Mouse (Mus musculus) heart, embryonic 14.5 days (tissue): ENCODE data around the gene Usp28. TPM values are rescaled to one million over a fixed set of nuclear protein-coding genes. Genes with fewer than 3 reads are reported as not detected.

ENCODE experiments used
- ATAC-seq: fragments of 200-750 bp; cut with Nextera tagmentation; 2 replicates; pipeline ENCODE4 v1.8.0; 2017; ENCODE audit warnings: low read depth, moderate TSS enrichment; ENCODE audit not compliant: insufficient number of reproducible peaks, insufficient read depth, low FRiP score
- H3K27ac ChIP-seq, 2 experiments: fragments of 200-500 bp in 1 of 2; fragments of 300-500 bp in 1 of 2; sonication (generic) in 1 of 2; replicated peaks in 1 of 2; 2 replicates each; pipeline ENCODE4 v1.5.1; 2012 to 2014; ENCODE audit warnings: low read depth in 2 of 2, low read length in 2 of 2, control low read depth in 1 of 2, mild to moderate bottlenecking in 1 of 2, mixed read lengths in 1 of 2; ENCODE audit not compliant: control insufficient read depth in 1 of 2, insufficient read depth in 1 of 2
- H3K27me3 ChIP-seq: fragments of 300-500 bp; sonication (generic); 2 replicates; pipeline ENCODE4 v1.6.1; 2014; ENCODE audit warnings: mild to moderate bottlenecking, low read length, control low read depth; ENCODE audit not compliant: control insufficient read depth, insufficient read depth
- H3K36me3 ChIP-seq: fragments of 300-500 bp; sonication (generic); 2 replicates; pipeline ENCODE4 v1.6.1; 2014; ENCODE audit warnings: mild to moderate bottlenecking, control low read depth, low read length, mixed read lengths; ENCODE audit not compliant: control insufficient read depth, insufficient read depth
- H3K4me1 ChIP-seq, 2 experiments: fragments of 200-500 bp in 1 of 2; fragments of 300-500 bp in 1 of 2; sonication (generic) in 1 of 2; 2 replicates each; pipeline ENCODE4 v1.6.1; 2012 to 2014; ENCODE audit warnings: low read length in 2 of 2, control low read depth in 1 of 2, mixed read lengths in 1 of 2; ENCODE audit not compliant: control insufficient read depth in 2 of 2, insufficient read depth in 2 of 2
- H3K4me2 ChIP-seq: fragments of 300-500 bp; sonication (generic); 2 replicates; pipeline ENCODE4 v1.6.1; 2014; ENCODE audit warnings: mild to moderate bottlenecking, low read length
- H3K4me3 ChIP-seq, 2 experiments: fragments of 200-500 bp in 1 of 2; fragments of 300-500 bp in 1 of 2; sonication (generic) in 1 of 2; 2 replicates each; pipeline ENCODE4 v1.5.1; 2012 to 2014; ENCODE audit warnings: low read length in 2 of 2, mild to moderate bottlenecking in 2 of 2, control low read depth in 1 of 2, low read depth in 1 of 2, moderate library complexity in 1 of 2; ENCODE audit not compliant: control insufficient read depth in 1 of 2, insufficient read depth in 1 of 2
- H3K9ac ChIP-seq: fragments of 300-500 bp; sonication (generic); 2 replicates; pipeline ENCODE4 v1.6.1; 2014; ENCODE audit warnings: mild to moderate bottlenecking, low read length
- H3K9me3 ChIP-seq: fragments of 300-500 bp; sonication (generic); 2 replicates; pipeline ENCODE4 v1.6.1; 2016; ENCODE audit warnings: low read length, control low read depth; ENCODE audit not compliant: control insufficient read depth
- WGBS: fragments of 180-500 bp; shearing (Covaris S2); extraction: QIAGEN DNeasy Blood & Tissue Kit; methylation state at CpG from one replicate; pipeline ENCODE4 v1.1.7; 2014; 5-methylcytosine and 5-hydroxymethylcytosine counted together
- polyA plus RNA-seq: library from polyadenylated mRNA; unstranded; fragments of >200 nt; fragmentation: Nextera tagmentation; extraction: Ambion mirVana; gene quantifications from 2 replicates; pipeline ENCODE4 v1.2.1, GENCODE M21; 2014

Usp28 gene
- polyA plus RNA-seq, 1 experiment from 2014 or later: 116 TPM

- no peak overlapping the region for H3K9ac ChIP-seq
- no peak overlapping the region for H3K27ac ChIP-seq
- no peaks in the 10 kb centered on the region for H3K9me3 ChIP-seq
- H3K36me3 ChIP-seq: peaks cover 75% of the 10 kb centered on the region
- no peaks in the 10 kb centered on the region for H3K27me3 ChIP-seq
- WGBS: 78% methylated on average over 5 of the region's 5 CpGs
- H3K4me3 ChIP-seq: no peak overlapping the region
- H3K4me2 ChIP-seq: no peak overlapping the region
- ATAC-seq: no peak
- no peaks in the 10 kb centered on the region; a peak in 1 of 4 replicates for H3K4me1 ChIP-seq
Observed at GRCm38 (mm10) chr9:49021289-49021688, 36.1 kb downstream of the Usp28 start.

- H3K4me2 ChIP-seq: no peak overlapping the region
- no peak overlapping the region for H3K27ac ChIP-seq
- no peaks in the 10 kb centered on the region for H3K9me3 ChIP-seq
- WGBS: 88% methylated on average over 5 of the region's 5 CpGs
- no peak for ATAC-seq
- no peak overlapping the region for H3K4me3 ChIP-seq
- no peaks in the 10 kb centered on the region; a peak in 1 of 4 replicates for H3K4me1 ChIP-seq
- H3K27me3 ChIP-seq: no peaks in the 10 kb centered on the region
- H3K36me3 ChIP-seq: peaks cover 76% of the 10 kb centered on the region
- H3K9ac ChIP-seq: no peak overlapping the region
Observed at GRCm38 (mm10) chr9:49023956-49024355, 38.8 kb downstream of the Usp28 start.

- Histone ChIP-seq H3K36me3 (peaks cover 76% of the 10 kb centered on the region), H3K27ac (no peak overlapping the region), H3K4me2 (no peak overlapping the region), H3K9me3 (no peaks in the 10 kb centered on the region), H3K9ac (no peak overlapping the region), H3K4me1 (no peaks in the 10 kb centered on the region; a peak in 1 of 4 replicates), H3K4me3 (no peak overlapping the region), H3K27me3 (no peaks in the 10 kb centered on the region)
- no peak for ATAC-seq
- WGBS: 89% methylated on average over 2 of the region's 2 CpGs
Observed at GRCm38 (mm10) chr9:49024529-49024928, 39.4 kb downstream of the Usp28 start.

- no peak overlapping the region for H3K4me2 ChIP-seq
- H3K9me3 ChIP-seq: no peaks in the 10 kb centered on the region
- no peaks in the 10 kb centered on the region for H3K4me1 ChIP-seq
- no peak overlapping the region for H3K4me3 ChIP-seq
- ATAC-seq: no peak
- no peaks in the 10 kb centered on the region for H3K27me3 ChIP-seq
- peaks cover 100% of the 10 kb centered on the region for H3K36me3 ChIP-seq
- no peak overlapping the region for H3K27ac ChIP-seq
- H3K9ac ChIP-seq: no peak overlapping the region
- WGBS: 94% methylated on average over 4 of the region's 4 CpGs
Observed at GRCm38 (mm10) chr9:49034764-49035163, 49.6 kb downstream of the Usp28 start.

GRCm38 (mm10) chr9:49050901-49051300, 65.7 kb downstream of the Usp28 start:
- H3K27ac ChIP-seq: no peak overlapping the region
- H3K9ac ChIP-seq: no peak overlapping the region
- WGBS: 55% methylated on average over 5 of the region's 5 CpGs
- H3K36me3 ChIP-seq: no peaks in the 10 kb centered on the region
- no peak overlapping the region for H3K4me3 ChIP-seq
- H3K27me3 ChIP-seq: no peaks in the 10 kb centered on the region
- no peak overlapping the region for H3K4me2 ChIP-seq
- no peak for ATAC-seq
- H3K4me1 ChIP-seq: no peaks in the 10 kb centered on the region
- no peaks in the 10 kb centered on the region for H3K9me3 ChIP-seq

GRCm38 (mm10) chr9:49051349-49051748, 66.2 kb downstream of the Usp28 start:
- 11% methylated on average over 5 of the region's 5 CpGs for WGBS
- H3K27ac ChIP-seq: no peak overlapping the region
- H3K9me3 ChIP-seq: no peaks in the 10 kb centered on the region
- H3K4me3 ChIP-seq: no peak overlapping the region
- no peak overlapping the region for H3K9ac ChIP-seq
- ATAC-seq: no peak
- H3K36me3 ChIP-seq: no peaks in the 10 kb centered on the region
- peaks cover 1 to 3% of the 10 kb centered on the region in 2 experiments; a peak in 2 of 4 replicates for H3K4me1 ChIP-seq
- no peak overlapping the region for H3K4me2 ChIP-seq
- H3K27me3 ChIP-seq: no peaks in the 10 kb centered on the region

GRCm38 (mm10) chr9:49054028-49054427, 68.9 kb downstream of the Usp28 start:
- WGBS: 83% methylated on average over 3 of the region's 3 CpGs
- Histone ChIP-seq H3K9ac (no peak overlapping the region), H3K27ac (no peak overlapping the region), H3K27me3 (no peaks in the 10 kb centered on the region), H3K4me2 (no peak overlapping the region), H3K36me3 (peaks cover 12% of the 10 kb centered on the region), H3K9me3 (no peaks in the 10 kb centered on the region), H3K4me1 (peaks cover 5 to 16% of the 10 kb centered on the region in 2 experiments), H3K4me3 (no peak overlapping the region)
- ATAC-seq: no peak
